Mouse (Mus musculus): ENCODE results near the gene Iah1. TPM values are rescaled to one million over a fixed set of nuclear protein-coding genes. Genes with fewer than 3 reads are reported as not detected.

Gene Iah1
- polyA plus RNA-seq (2015; fragmentation: Nextera tagmentation; extraction: Ambion mirVana), result 43.1 and 45.1 TPM in 2 replicates

DNA sequence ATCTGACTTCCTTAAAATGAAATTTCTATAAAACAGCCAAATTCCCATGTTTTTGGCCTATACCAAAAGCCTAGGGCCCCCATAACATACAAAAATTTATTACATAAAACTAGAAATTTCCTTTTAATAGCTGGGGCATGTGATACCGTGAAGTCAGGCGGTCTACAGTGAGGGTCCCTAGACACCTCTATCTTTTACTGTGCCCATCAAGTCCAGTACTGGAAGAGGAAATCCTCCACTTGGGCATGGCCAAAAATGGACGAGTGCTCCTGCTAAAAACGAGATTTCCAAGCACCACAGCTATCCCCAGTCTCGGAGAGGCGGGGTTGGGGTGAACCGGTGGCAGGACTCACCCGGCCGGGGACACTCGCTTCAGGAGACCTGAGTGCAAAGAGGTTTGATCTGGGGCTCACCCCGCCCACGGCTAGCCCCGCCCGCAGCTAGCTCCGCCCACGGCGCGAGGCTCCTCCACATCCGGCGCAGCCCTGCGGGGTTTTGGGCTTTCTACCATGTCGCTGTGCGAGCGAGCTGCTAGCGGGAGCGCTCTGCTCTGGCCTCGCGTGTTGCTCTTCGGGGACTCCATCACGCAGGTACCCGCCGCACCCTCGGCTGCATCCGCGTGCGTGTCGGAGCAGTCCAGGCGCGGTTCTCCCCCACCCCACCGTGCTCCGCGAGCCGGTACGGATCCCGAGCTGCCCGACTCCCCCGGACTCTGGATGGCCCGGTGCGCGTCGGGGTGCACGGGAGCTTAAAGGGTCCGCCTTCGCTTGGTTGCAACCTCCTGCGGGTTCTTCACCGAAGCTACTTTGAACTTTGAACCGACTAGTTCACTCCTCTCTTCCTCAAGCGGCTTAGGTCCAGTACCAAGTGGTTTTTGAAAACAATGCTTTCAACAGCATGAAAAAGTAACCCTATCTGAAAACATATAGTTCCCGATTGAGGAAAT is at the start of gene Iah1:
Gene Iah1, plus strand, starts transcription at position 467 of the 946 bp plus-strand sequence.
- H3K27ac ChIP-seq (replicated peaks), result peak within 1 kb of the TSS; percentile 78
- peak; percentile 88 for DNase-seq (ENCODE audit: low spot score)
- WGBS, result 2% methylated on average over 56 of the region's 59 CpGs
- H3K27me3 ChIP-seq (ENCODE audit: control insufficient read depth, insufficient read depth, low read length), result no peaks in the 10 kb centered on the region
- H3K4me2 ChIP-seq (replicated peaks; ENCODE audit: low read depth), result peak within 1 kb of the TSS; percentile 68
- H3K9me3 ChIP-seq (ENCODE audit: control insufficient read depth, low read length), result no peaks in the 10 kb centered on the region
- TF ChIP-seq EP300 (optimal IDR thresholded peaks at IDR 0.05), result no peak
- no peak; the same call in 1 of the 2 replicates for TF ChIP-seq CTCF (IDR thresholded peaks at IDR 0.05; ENCODE audit: low read depth)
- peaks cover 9% of the 10 kb centered on the region for H3K36me3 ChIP-seq (ENCODE audit: control insufficient read depth, insufficient read depth, low read length)
- peak within 1 kb of the TSS; percentile 72 for H3K4me3 ChIP-seq (ENCODE audit: low read depth, low read length)
- H3K4me1 ChIP-seq (replicated peaks; ENCODE audit: control insufficient read depth, insufficient read depth), result no peaks in the 10 kb centered on the region
- peak; percentile 92 for ATAC-seq (ENCODE audit: low FRiP score, low TSS enrichment)
- H3K9ac ChIP-seq (ENCODE audit: low read length), result peak within 1 kb of the TSS; percentile 74

- 77% methylated on average over 2 of the region's 2 CpGs for whole genome bisulfite sequencing
- ATAC-seq (ENCODE audit: low FRiP score, low TSS enrichment), result no peak
- no peak for DNase-seq (ENCODE audit: low spot score)
These were observed 49.4 kb upstream of the Iah1 start for GRCm38 (mm10) chr12:21266784-21267098.

GRCm38 (mm10) chr12:21268083-21268616 is 48.0 kb upstream of the Iah1 start:
- H3K4me2 ChIP-seq (replicated peaks; ENCODE audit: low read depth), result no peak overlapping the region
- H3K36me3 ChIP-seq (ENCODE audit: control insufficient read depth, insufficient read depth, low read length), result peaks cover 11% of the 10 kb centered on the region; the same call in 1 of the 2 replicates
- TF ChIP-seq CTCF (IDR thresholded peaks at IDR 0.05; ENCODE audit: low read depth) (no peak), EP300 (optimal IDR thresholded peaks at IDR 0.05) (no peak)
- no peak overlapping the region for H3K27ac ChIP-seq (replicated peaks)
- 87% methylated on average over 8 of the region's 8 CpGs for WGBS
- no peaks in the 10 kb centered on the region for H3K4me1 ChIP-seq (replicated peaks; ENCODE audit: control insufficient read depth, insufficient read depth)
- no peaks in the 10 kb centered on the region for H3K27me3 ChIP-seq (ENCODE audit: control insufficient read depth, insufficient read depth, low read length)
- H3K9me3 ChIP-seq (ENCODE audit: control insufficient read depth, low read length), result no peaks in the 10 kb centered on the region
- ATAC-seq (ENCODE audit: low FRiP score, low TSS enrichment), result no peak
- no peak overlapping the region for H3K9ac ChIP-seq (ENCODE audit: low read length)
- no peak overlapping the region for H3K4me3 ChIP-seq (ENCODE audit: low read depth, low read length)
- no peak for DNase-seq (ENCODE audit: low spot score)

More at GRCm38 (mm10) chr12:21266784-21267098, 49.4 kb upstream of the Iah1 start:
- Histone ChIP-seq H3K4me2 (replicated peaks; ENCODE audit: low read depth) (no peak overlapping the region), H3K9me3 (ENCODE audit: control insufficient read depth, low read length) (no peaks in the 10 kb centered on the region), H3K27me3 (ENCODE audit: control insufficient read depth, insufficient read depth, low read length) (no peaks in the 10 kb centered on the region), H3K27ac (replicated peaks) (no peak overlapping the region), H3K4me1 (replicated peaks; ENCODE audit: control insufficient read depth, insufficient read depth) (no peaks in the 10 kb centered on the region), H3K36me3 (ENCODE audit: control insufficient read depth, insufficient read depth, low read length) (peaks cover 11% of the 10 kb centered on the region; the same call in 1 of the 2 replicates), H3K4me3 (ENCODE audit: low read depth, low read length) (no peak overlapping the region), H3K9ac (ENCODE audit: low read length) (no peak overlapping the region)
- TF ChIP-seq CTCF (IDR thresholded peaks at IDR 0.05; ENCODE audit: low read depth), result no peak
- no peak for TF ChIP-seq EP300 (optimal IDR thresholded peaks at IDR 0.05)

- Histone ChIP-seq H3K4me3 (ENCODE audit: low read depth, low read length) (no peak overlapping the region), H3K27ac (replicated peaks) (no peak overlapping the region), H3K36me3 (ENCODE audit: control insufficient read depth, insufficient read depth, low read length) (peaks cover 5% of the 10 kb centered on the region), H3K27me3 (ENCODE audit: control insufficient read depth, insufficient read depth, low read length) (no peaks in the 10 kb centered on the region), H3K9me3 (ENCODE audit: control insufficient read depth, low read length) (no peaks in the 10 kb centered on the region), H3K4me1 (replicated peaks; ENCODE audit: control insufficient read depth, insufficient read depth) (no peaks in the 10 kb centered on the region), H3K4me2 (replicated peaks; ENCODE audit: low read depth) (no peak overlapping the region), H3K9ac (ENCODE audit: low read length) (no peak overlapping the region)
- 87% methylated on average over 7 of the region's 7 CpGs for WGBS
- ATAC-seq (ENCODE audit: low FRiP score, low TSS enrichment), result no peak
- DNase-seq (ENCODE audit: low spot score), result no peak
- TF ChIP-seq EP300 (optimal IDR thresholded peaks at IDR 0.05) (no peak), CTCF (IDR thresholded peaks at IDR 0.05; ENCODE audit: low read depth) (no peak)
These were observed 41.7 kb upstream of the Iah1 start for GRCm38 (mm10) chr12:21274446-21274845.

DNA sequence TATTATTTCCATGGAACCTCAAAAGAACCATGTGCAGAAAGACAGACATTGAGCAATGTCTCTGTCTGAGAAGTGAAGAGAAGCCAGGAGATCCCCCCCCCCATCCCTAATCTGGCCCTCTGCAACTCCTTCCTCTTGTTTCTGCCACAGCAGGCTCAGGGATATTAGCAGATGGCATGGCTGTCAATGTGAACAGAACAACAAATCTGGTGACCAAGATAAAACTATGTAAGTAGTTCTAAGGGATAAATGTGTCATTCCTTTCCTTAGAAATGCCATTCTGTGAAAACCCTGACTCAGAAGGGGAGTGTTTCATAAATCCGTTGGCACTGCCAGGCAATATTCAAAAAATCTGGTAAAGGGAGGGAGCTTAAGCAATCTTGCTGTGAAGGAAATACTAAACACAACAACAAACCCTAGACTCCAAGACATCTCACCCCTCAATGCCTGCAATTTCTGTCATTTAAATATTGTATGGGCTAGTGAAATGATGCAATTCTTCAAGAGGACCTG is 38.8 kb upstream of the Iah1 start:
- H3K9me3 ChIP-seq (ENCODE audit: control insufficient read depth, low read length), result no peaks in the 10 kb centered on the region
- no peak for TF ChIP-seq CTCF (IDR thresholded peaks at IDR 0.05; ENCODE audit: low read depth)
- TF ChIP-seq EP300 (optimal IDR thresholded peaks at IDR 0.05), result no peak
- WGBS, result 59% methylated on average over 1 of the region's 1 CpGs
- DNase-seq (ENCODE audit: low spot score) (no peak), ATAC-seq (ENCODE audit: low FRiP score, low TSS enrichment) (no peak)
- H3K4me3 ChIP-seq (ENCODE audit: low read depth, low read length), result no peak overlapping the region
- no peaks in the 10 kb centered on the region for H3K27me3 ChIP-seq (ENCODE audit: control insufficient read depth, insufficient read depth, low read length)
- no peak overlapping the region for H3K9ac ChIP-seq (ENCODE audit: low read length)
- H3K36me3 ChIP-seq (ENCODE audit: control insufficient read depth, insufficient read depth, low read length), result peaks cover 2% of the 10 kb centered on the region
- no peak overlapping the region for H3K27ac ChIP-seq (replicated peaks)
- H3K4me2 ChIP-seq (replicated peaks; ENCODE audit: low read depth), result no peak overlapping the region
- no peaks in the 10 kb centered on the region for H3K4me1 ChIP-seq (replicated peaks; ENCODE audit: control insufficient read depth, insufficient read depth)

Data from stomach, postnatal 0 days (tissue).